Mouse (Mus musculus) hindbrain, embryonic 13.5 days (tissue): ENCODE data around the gene Nom1. TPM values are rescaled to one million over a fixed set of nuclear protein-coding genes. Genes with fewer than 3 reads are reported as not detected.
"Not testable (repeated sequence)": the region's sequence is repeated elsewhere in the genome, so short reads cannot be mapped to it uniquely, and the experiment has no call there.

Experiments used
- ATAC-seq: fragments of 200-750 bp; cut with Nextera tagmentation; 2 replicates; pipeline ENCODE4 v1.8.0; 2017; ENCODE audit warnings: moderate TSS enrichment; ENCODE audit not compliant: low FRiP score
- H3K27ac ChIP-seq: fragments of 300-500 bp; sonication (generic); 2 replicates; pipeline ENCODE4 v1.5.1; 2015; ENCODE audit warnings: inconsistent platforms, mild to moderate bottlenecking, moderate library complexity
- H3K27me3 ChIP-seq: fragments of 300-500 bp; sonication (generic); 2 replicates; pipeline ENCODE4 v1.6.1; 2015; ENCODE audit warnings: mild to moderate bottlenecking, inconsistent platforms
- H3K36me3 ChIP-seq: fragments of 300-500 bp; sonication (generic); 2 replicates; pipeline ENCODE4 v1.6.1; 2015; ENCODE audit warnings: mild to moderate bottlenecking, inconsistent platforms
- H3K4me1 ChIP-seq: fragments of 300-500 bp; sonication (generic); replicated peaks from 2 replicates; pipeline ENCODE4 v1.6.1; 2015; ENCODE audit warnings: inconsistent platforms
- H3K4me2 ChIP-seq: fragments of 300-500 bp; sonication (generic); 2 replicates; pipeline ENCODE4 v1.6.1; 2015; ENCODE audit warnings: inconsistent platforms, mild to moderate bottlenecking, moderate library complexity
- H3K4me3 ChIP-seq: fragments of 300-500 bp; sonication (generic); 2 replicates; pipeline ENCODE4 v1.5.1; 2015; ENCODE audit warnings: mild to moderate bottlenecking, inconsistent platforms
- H3K9ac ChIP-seq: fragments of 300-500 bp; sonication (generic); 2 replicates; pipeline ENCODE4 v1.6.1; 2015; ENCODE audit warnings: mild to moderate bottlenecking, inconsistent platforms
- H3K9me3 ChIP-seq: fragments of 300-500 bp; sonication (generic); 2 replicates; pipeline ENCODE4 v1.6.1; 2016; ENCODE audit warnings: inconsistent platforms
- WGBS: fragments of 180-500 bp; shearing (Covaris S2); methylation state at CpG from one replicate; pipeline ENCODE4 v1.1.7; 2015; 5-methylcytosine and 5-hydroxymethylcytosine counted together
- polyA plus RNA-seq: library from polyadenylated mRNA; unstranded; fragments of >200 nt; fragmentation: Nextera tagmentation; extraction: Ambion mirVana; gene quantifications from 2 replicates; pipeline ENCODE4 v1.2.1, GENCODE M21; 2015

Nom1 gene
- 21.7 and 22.2 TPM in 2 replicates for polyA plus RNA-seq

- peaks cover 31% of the 10 kb centered on the region for H3K27me3 ChIP-seq
- H3K9ac ChIP-seq, result peak within 1 kb of the TSS; percentile 90
- peak; percentile 98 for ATAC-seq
- H3K4me2 ChIP-seq, result peak within 1 kb of the TSS; percentile 99
- 5% methylated on average over 29 of the region's 29 CpGs for WGBS
- H3K27ac ChIP-seq, result peak within 1 kb of the TSS; percentile 82
- peaks cover 20% of the 10 kb centered on the region for H3K36me3 ChIP-seq
- peaks cover 31% of the 10 kb centered on the region for H3K4me1 ChIP-seq
- H3K9me3 ChIP-seq, result no peaks in the 10 kb centered on the region
- H3K4me3 ChIP-seq, result peak within 1 kb of the TSS; percentile 95
These were observed at the start of gene Nom1 for GRCm38 (mm10) chr5:29434228-29434871. Gene Nom1, plus strand, starts transcription at chr5:29434664.

DNA sequence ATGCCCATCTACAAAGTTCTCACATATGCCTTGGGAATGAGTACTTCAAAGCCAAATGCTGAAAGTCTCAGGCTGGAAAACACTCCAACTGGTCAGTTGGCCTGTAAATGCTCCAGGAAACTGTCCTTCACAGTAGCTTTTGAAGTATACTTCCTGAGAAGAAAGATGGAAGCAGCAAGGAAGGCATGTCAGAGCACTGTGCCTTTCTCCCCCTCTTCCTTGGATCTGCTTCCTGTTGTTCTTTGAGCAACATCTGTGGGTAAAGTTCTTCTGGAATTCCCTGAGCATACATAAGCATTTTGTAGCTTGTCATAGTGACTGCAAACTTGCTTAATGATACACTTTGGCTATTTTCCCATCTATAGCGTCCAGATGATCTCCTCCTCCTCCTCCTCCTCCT, 46.9 kb upstream of the Nom1 start:
- Histone ChIP-seq H3K4me2 (no peak overlapping the region), H3K4me1 (no peaks in the 10 kb centered on the region), H3K36me3 (no peaks in the 10 kb centered on the region), H3K9ac (no peak overlapping the region), H3K27ac (no peak overlapping the region), H3K27me3 (peaks cover 16% of the 10 kb centered on the region), H3K9me3 (no peaks in the 10 kb centered on the region), H3K4me3 (no peak overlapping the region)
- WGBS, result 69% methylated on average over 1 of the region's 1 CpGs
- no peak for ATAC-seq

DNA sequence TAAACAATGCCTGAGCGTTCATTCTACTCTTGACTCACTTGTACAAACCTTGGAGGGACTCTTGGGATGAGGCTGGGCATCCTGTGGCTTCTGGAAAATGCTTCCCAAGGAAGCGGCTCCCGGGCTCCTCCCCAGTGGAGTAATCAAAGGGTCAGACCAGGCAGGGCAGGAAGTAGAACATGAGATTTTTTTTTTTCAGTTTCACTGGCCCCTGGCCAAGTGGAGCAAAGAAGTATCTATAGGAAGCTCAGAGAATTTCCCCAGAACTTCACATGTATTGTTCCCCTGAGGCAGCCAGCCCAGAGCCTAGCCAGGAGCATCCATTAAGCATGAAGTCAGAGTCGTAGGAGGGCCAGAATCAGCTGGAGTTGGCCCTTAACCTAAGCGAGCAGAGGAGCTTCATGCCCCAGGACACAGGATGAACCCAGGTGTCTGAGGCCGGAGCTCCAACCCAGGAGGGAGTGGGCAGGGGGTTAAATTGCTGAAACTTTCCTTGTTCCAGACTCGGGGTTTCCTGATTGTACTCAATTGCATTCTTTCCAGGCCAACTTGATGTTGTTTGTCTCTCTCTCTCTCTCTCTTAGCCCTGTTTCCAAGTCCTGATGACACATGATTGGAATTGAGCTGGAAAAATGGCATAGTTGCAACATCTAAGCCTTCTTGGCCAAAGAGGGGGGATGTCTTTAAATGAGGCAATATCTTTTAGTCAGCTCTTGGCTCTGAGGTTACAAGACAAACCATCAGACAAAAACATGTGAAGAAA, 46.1 kb upstream of the Nom1 start:
- Histone ChIP-seq H3K9me3 (no peaks in the 10 kb centered on the region), H3K27ac (no peak overlapping the region), H3K36me3 (no peaks in the 10 kb centered on the region), H3K4me1 (no peaks in the 10 kb centered on the region), H3K27me3 (peaks cover 16% of the 10 kb centered on the region), H3K4me2 (no peak overlapping the region), H3K4me3 (no peak overlapping the region), H3K9ac (no peak overlapping the region)
- no peak for ATAC-seq
- 52% methylated on average over 7 of the region's 7 CpGs for WGBS

DNA sequence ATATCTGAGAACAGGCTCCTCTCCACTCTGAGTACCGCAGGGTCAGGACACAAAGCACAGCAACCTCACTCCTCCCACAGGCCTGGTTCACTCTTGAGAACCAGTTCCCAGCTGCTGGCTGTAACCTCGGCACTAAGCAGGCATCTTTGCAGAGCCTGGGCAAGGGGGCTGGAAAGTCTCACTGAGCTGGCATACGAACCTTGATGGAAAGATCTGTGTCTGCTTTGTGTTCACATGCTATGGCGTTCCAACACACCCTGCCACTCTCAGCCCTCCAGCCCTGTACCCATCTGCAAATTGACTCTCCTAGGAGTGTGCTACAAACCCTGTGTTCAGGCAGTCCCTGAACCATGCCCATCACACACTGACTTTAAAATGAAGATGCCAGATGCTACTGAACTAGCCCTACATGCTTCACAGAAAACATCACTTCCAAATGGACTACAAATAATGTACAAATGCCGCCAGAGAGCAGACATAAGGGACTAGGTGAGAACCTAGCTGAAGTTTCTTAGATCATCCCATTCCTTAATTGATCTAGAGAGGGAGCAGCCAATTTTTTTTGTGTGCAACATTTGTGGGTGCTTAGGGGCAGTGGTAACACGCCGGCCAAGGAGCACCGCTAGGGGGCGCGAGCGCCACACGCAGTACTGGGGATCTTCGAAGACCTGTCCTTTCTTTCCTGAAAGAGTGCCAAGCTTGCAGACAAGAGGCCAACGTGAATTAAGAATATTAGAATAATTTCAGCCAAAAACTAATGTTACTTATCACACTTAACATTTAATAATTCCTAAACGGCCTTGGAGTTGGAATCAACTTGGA, 45.3 kb upstream of the Nom1 start:
- H3K27ac ChIP-seq, result no peak overlapping the region
- no peaks in the 10 kb centered on the region for H3K4me1 ChIP-seq
- ATAC-seq, result no peak
- 20% methylated on average over 15 of the region's 15 CpGs for WGBS
- H3K9me3 ChIP-seq, result no peaks in the 10 kb centered on the region
- no peak overlapping the region for H3K9ac ChIP-seq
- no peak overlapping the region for H3K4me2 ChIP-seq
- no peak overlapping the region for H3K4me3 ChIP-seq
- H3K36me3 ChIP-seq, result no peaks in the 10 kb centered on the region
- peaks cover 15% of the 10 kb centered on the region for H3K27me3 ChIP-seq

- Histone ChIP-seq H3K4me1 (no peaks in the 10 kb centered on the region), H3K4me2 (no peak overlapping the region), H3K27ac (no peak overlapping the region), H3K27me3 (no peaks in the 10 kb centered on the region), H3K9ac (no peak overlapping the region), H3K4me3 (no peak overlapping the region), H3K36me3 (no peaks in the 10 kb centered on the region), H3K9me3 (no peaks in the 10 kb centered on the region)
- no peak for ATAC-seq
- WGBS, result 78% methylated on average over 4 of the region's 4 CpGs
These were observed 36.0 kb upstream of the Nom1 start for GRCm38 (mm10) chr5:29398427-29398826.

DNA sequence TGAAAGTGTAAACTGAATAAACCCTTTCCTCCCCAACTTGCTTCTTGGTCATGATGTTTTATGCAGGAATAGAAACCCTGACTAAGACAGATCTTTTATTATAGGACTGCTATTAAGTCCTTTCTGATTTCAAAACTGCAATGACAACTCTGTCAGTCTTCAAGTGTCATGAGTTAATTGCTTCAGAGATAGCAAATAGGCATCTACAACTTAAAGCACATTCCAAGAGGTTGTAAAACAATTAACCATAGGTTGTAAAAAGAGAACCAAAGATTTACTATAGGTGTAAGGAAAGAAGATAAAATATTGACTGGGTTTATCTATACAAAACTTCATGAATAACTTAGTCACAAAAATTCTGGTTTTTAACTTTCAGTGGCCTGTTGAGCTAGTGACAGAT, 23.6 kb upstream of the Nom1 start:
- H3K4me2 ChIP-seq, result no peak overlapping the region
- H3K9me3 ChIP-seq, result no peaks in the 10 kb centered on the region
- no peak overlapping the region for H3K4me3 ChIP-seq
- H3K9ac ChIP-seq, result no peak overlapping the region
- no peaks in the 10 kb centered on the region for H3K36me3 ChIP-seq
- no peak overlapping the region for H3K27ac ChIP-seq
- H3K27me3 ChIP-seq, result 0 out of 2 replicates have a peak, but pooled peaks cover 4% of the 10 kb centered on the region
- no peaks in the 10 kb centered on the region for H3K4me1 ChIP-seq
- no peak for ATAC-seq

DNA sequence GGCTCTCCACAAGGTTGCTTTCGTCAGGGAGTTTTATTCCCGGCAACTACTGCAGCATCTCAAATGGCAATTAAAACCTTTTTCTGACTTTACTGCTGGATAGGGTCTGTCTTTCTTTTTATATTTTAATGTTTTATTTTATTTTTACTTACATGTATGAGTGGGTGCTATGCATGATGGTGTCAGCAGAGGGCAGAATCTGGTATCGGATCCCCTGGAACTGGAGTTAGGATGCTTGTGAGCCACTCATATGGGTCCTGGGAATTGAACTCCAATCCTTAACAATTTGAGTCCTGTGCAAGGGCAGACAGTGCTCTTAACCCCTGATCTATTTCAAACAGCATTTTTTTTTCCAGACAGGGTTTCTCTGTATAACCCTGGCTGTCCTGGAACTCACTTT, 21.4 kb upstream of the Nom1 start:
- WGBS, result 87% methylated on average over 3 of the region's 3 CpGs
- H3K9ac ChIP-seq, result no peak overlapping the region
- H3K4me1 ChIP-seq, result no peaks in the 10 kb centered on the region
- H3K9me3 ChIP-seq, result peaks cover 8% of the 10 kb centered on the region; the same call in 1 of the 2 replicates
- 0 out of 2 replicates have a peak, but pooled peaks cover 4% of the 10 kb centered on the region for H3K27me3 ChIP-seq
- H3K4me2 ChIP-seq, result no peak overlapping the region
- H3K36me3 ChIP-seq, result no peaks in the 10 kb centered on the region
- H3K4me3 ChIP-seq, result no peak overlapping the region
- no peak overlapping the region for H3K27ac ChIP-seq
- ATAC-seq, result no peak

DNA sequence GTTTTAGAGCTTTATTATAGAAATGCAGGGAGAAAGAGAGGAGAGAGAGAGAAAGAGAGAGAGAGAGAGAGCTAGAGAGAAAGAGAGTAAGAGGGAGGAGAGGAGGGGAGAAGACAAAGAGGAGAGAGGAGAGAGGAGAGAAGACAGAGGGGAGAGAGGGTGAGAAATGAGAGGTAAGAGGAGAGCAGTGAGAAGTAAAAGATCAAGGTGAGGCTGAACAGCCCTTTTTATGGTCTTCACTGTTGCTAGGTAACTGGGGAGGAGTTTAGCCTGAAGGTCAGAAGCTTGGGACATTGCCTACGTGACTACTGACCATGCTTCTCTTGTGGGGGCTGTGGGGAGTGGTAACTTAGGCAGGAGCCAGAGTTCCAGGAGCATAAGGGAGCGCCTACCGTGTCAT, 11.1 kb upstream of the Nom1 start:
- not testable (repeated sequence) for H3K27ac ChIP-seq, H3K36me3 ChIP-seq, H3K9me3 ChIP-seq, ATAC-seq, H3K9ac ChIP-seq, H3K4me1 ChIP-seq, H3K4me2 ChIP-seq, H3K4me3 ChIP-seq
- WGBS, result 65% methylated on average over 3 of the region's 3 CpGs
- H3K27me3 ChIP-seq, result peaks cover 11% of the 10 kb centered on the region; the same call in 1 of the 2 replicates

GRCm38 (mm10) chr5:29434872-29435358, 451 bp downstream of the Nom1 start:
- H3K4me2 ChIP-seq, result peak overlapping the region; percentile 99
- H3K9me3 ChIP-seq, result no peaks in the 10 kb centered on the region
- H3K27ac ChIP-seq, result peak overlapping the region; percentile 82
- peak overlapping the region; percentile 95 for H3K4me3 ChIP-seq
- ATAC-seq, result peak; percentile 80
- under 1% methylated on average over 48 of the region's 48 CpGs for WGBS
- peaks cover 26% of the 10 kb centered on the region for H3K36me3 ChIP-seq
- peaks cover 30% of the 10 kb centered on the region for H3K27me3 ChIP-seq
- H3K4me1 ChIP-seq, result peaks cover 31% of the 10 kb centered on the region
- peak overlapping the region; percentile 90 for H3K9ac ChIP-seq

DNA sequence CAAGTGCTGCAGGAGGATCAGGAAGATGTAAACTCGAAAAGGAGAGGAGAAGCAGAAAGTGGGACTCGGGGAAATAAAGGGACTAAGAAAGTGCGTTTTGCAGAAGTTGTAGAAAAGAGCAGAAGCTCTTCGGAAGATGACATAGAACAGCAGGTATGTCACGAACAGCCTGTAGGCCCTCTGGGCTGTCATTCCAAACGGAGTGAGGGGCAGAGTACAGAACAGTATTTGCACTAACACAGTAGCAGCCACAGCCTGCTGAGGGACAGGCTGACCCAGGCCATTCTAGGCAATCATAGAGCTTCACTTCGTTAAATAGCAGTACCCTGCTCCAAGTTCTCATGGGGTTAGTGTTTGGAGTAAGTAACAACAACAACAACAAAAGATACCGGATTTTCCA, 1.0 kb downstream of the Nom1 start:
- Histone ChIP-seq H3K4me1 (peaks cover 31% of the 10 kb centered on the region), H3K4me2 (peak overlapping the region; percentile 99), H3K27ac (no peak overlapping the region; the same call in 1 of the 2 replicates), H3K36me3 (peaks cover 32% of the 10 kb centered on the region), H3K4me3 (peak overlapping the region; percentile 95), H3K27me3 (peaks cover 26% of the 10 kb centered on the region), H3K9me3 (no peaks in the 10 kb centered on the region), H3K9ac (peak overlapping the region; percentile 90)
- 55% methylated on average over 8 of the region's 8 CpGs for WGBS
- ATAC-seq, result no peak

DNA sequence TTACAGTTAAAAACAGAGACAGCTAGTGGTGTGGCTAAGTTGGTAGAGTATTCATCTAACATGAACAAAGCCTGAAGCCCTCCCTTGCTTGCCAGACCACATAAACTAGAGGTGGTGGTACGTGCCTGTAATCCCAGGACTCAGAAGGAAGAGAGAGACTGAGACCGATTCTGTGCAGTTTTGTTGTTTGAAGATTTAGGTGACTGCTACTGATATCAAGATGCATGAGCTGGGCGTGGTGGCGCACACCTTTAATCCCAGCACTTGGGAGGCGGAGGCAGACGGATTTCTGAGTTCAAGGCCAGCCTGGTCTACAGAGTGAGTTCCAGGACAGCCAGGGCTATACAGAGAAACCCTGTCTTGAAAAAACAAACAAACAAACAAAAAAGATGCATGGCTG, 2.3 kb downstream of the Nom1 start:
- WGBS, result 91% methylated on average over 6 of the region's 6 CpGs
- H3K27ac ChIP-seq, ATAC-seq, H3K4me3 ChIP-seq, H3K9ac ChIP-seq, H3K9me3 ChIP-seq: not testable (repeated sequence)
- peaks cover 44% of the 10 kb centered on the region for H3K36me3 ChIP-seq
- H3K27me3 ChIP-seq, result peaks cover 14% of the 10 kb centered on the region; the same call in 1 of the 2 replicates
- peaks cover 31% of the 10 kb centered on the region for H3K4me1 ChIP-seq
- H3K4me2 ChIP-seq, result 0 out of 2 replicates have a peak overlapping the region, but pooled peaks have one; percentile 99

DNA sequence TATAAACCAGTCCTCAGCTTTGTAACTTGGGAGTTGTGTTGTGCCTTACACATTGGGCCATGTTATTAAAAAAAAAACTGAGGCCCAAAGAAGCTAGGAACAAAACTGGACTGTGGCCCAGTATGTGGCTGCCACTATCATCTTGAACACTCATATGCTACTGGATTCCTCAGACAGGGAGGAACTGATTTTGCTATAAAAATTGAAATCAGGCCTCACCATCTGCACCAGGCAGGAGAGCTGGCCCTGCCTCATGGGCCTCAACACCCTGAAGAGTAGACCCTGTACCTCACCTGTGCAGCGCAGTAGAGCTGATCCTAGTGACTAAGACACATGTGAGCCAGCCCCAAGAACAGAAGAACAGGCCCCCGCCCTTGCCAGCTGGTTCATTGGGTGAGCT, 10.8 kb downstream of the Nom1 start:
- Histone ChIP-seq H3K27me3 (no peaks in the 10 kb centered on the region), H3K4me2 (no peak overlapping the region), H3K4me3 (no peak overlapping the region), H3K4me1 (no peaks in the 10 kb centered on the region), H3K36me3 (peaks cover 92% of the 10 kb centered on the region), H3K27ac (no peak overlapping the region), H3K9ac (no peak overlapping the region), H3K9me3 (no peaks in the 10 kb centered on the region)
- no peak for ATAC-seq
- WGBS, result 96% methylated on average over 2 of the region's 2 CpGs
